Mouse (Mus musculus) embryonic facial prominence, embryonic 15.5 days (tissue): ENCODE measurements around the gene Rnf149. TPM values are rescaled to one million over a fixed set of nuclear protein-coding genes. Genes with fewer than 3 reads are reported as not detected.

Experiments
- polyA plus RNA-seq: library from polyadenylated mRNA; unstranded; fragments of >200 nt; fragmentation: Nextera tagmentation; extraction: Ambion mirVana; gene quantifications from 2 replicates; pipeline ENCODE4 v1.2.1, GENCODE M21; 2015

Rnf149 gene
- polyA plus RNA-seq, 1 experiment from 2014 or later: 36.0 TPM

Other genes with a start within 250 kb of the Rnf149 start
- 525 and 532 TPM in 2 replicates for gene Rpl31, start 209.6 kb downstream of the Rnf149 start, polyA plus RNA-seq
- gene Tbc1d8, start 98.7 kb downstream of the Rnf149 start, polyA plus RNA-seq: 12.7 and 14.1 TPM in 2 replicates
- gene Cnot11, start 42.4 kb downstream of the Rnf149 start, polyA plus RNA-seq: 19.4 and 21.2 TPM in 2 replicates
- 0.46 and 0.47 TPM in 2 replicates for gene Creg2, start 74.1 kb upstream of the Rnf149 start, polyA plus RNA-seq
- gene Rfx8, start 143.6 kb upstream of the Rnf149 start, polyA plus RNA-seq: 3.2 and 3.7 TPM in 2 replicates
- not detected in 2 replicates for gene Gm3646, start 227.9 kb upstream of the Rnf149 start, polyA plus RNA-seq